Mouse (Mus musculus) midbrain, embryonic 15.5 days (tissue): ENCODE measurements at regions not wholly inside any gene's neighbourhood (a gene's known extent, or its start where the extent isn't known, plus 50 kb on each side); places are given as distances from the start of the nearest gene placed in this dataset.

Experiments
- ATAC-seq: fragments of 200-750 bp; cut with Nextera tagmentation; replicated peaks from 2 replicates; pipeline ENCODE4 v1.8.0; 2017; ENCODE audit warnings: moderate TSS enrichment
- H3K27ac ChIP-seq: fragments of 300-500 bp; sonication (generic); 2 replicates; pipeline ENCODE4 v1.5.1; 2015; ENCODE audit warnings: mild to moderate bottlenecking, inconsistent platforms
- H3K27me3 ChIP-seq: fragments of 300-500 bp; sonication (generic); replicated peaks from 2 replicates; pipeline ENCODE4 v1.6.1; 2015; ENCODE audit warnings: inconsistent platforms
- H3K36me3 ChIP-seq: fragments of 300-500 bp; sonication (generic); replicated peaks from 2 replicates; pipeline ENCODE4 v1.6.1; 2015; ENCODE audit warnings: inconsistent platforms
- H3K4me1 ChIP-seq: fragments of 300-500 bp; sonication (generic); 2 replicates; pipeline ENCODE4 v1.6.1; 2015; ENCODE audit warnings: inconsistent platforms
- H3K4me2 ChIP-seq: fragments of 300-500 bp; sonication (generic); 2 replicates; pipeline ENCODE4 v1.6.1; 2015; ENCODE audit warnings: inconsistent platforms, mild to moderate bottlenecking, moderate library complexity
- H3K4me3 ChIP-seq: fragments of 300-500 bp; sonication (generic); 2 replicates; pipeline ENCODE4 v1.5.1; 2015; ENCODE audit warnings: mild to moderate bottlenecking, inconsistent platforms
- H3K9ac ChIP-seq: fragments of 300-500 bp; sonication (generic); 2 replicates; pipeline ENCODE4 v1.6.1; 2015; ENCODE audit warnings: mild to moderate bottlenecking, inconsistent platforms
- H3K9me3 ChIP-seq: fragments of 300-500 bp; sonication (generic); 2 replicates; pipeline ENCODE4 v1.6.1; 2016; ENCODE audit warnings: inconsistent platforms
- WGBS: fragments of 180-500 bp; shearing (Covaris S2); methylation state at CpG from one replicate; pipeline ENCODE4 v1.1.7; 2015; ENCODE audit warnings: mixed read lengths; 5-methylcytosine and 5-hydroxymethylcytosine counted together

- Histone ChIP-seq H3K4me2 (no peak overlapping the region), H3K9me3 (no peaks in the 10 kb centered on the region), H3K27ac (no peak overlapping the region), H3K27me3 (no peaks in the 10 kb centered on the region), H3K4me1 (no peaks in the 10 kb centered on the region; the same call in 1 of the 2 replicates), H3K36me3 (no peaks in the 10 kb centered on the region), H3K4me3 (no peak overlapping the region), H3K9ac (no peak overlapping the region)
- no peak for ATAC-seq
- WGBS = 78% methylated on average over 7 of the region's 7 CpGs
Measured at GRCm38 (mm10) chr2:79186878-79187277, 68.3 kb upstream of the Itga4 start.

- Histone ChIP-seq H3K27me3 (no peaks in the 10 kb centered on the region), H3K36me3 (no peaks in the 10 kb centered on the region), H3K4me1 (no peaks in the 10 kb centered on the region; the same call in 1 of the 2 replicates), H3K9ac (no peak overlapping the region), H3K4me3 (no peak overlapping the region), H3K27ac (no peak overlapping the region), H3K4me2 (no peak overlapping the region), H3K9me3 (no peaks in the 10 kb centered on the region)
- ATAC-seq = no peak
- WGBS = 82% methylated on average over 6 of the region's 6 CpGs
Measured at GRCm38 (mm10) chr2:79188511-79189193, 66.6 kb upstream of the Itga4 start.

- no peaks in the 10 kb centered on the region for H3K9me3 ChIP-seq
- H3K4me3 ChIP-seq = no peak overlapping the region
- no peaks in the 10 kb centered on the region for H3K27me3 ChIP-seq
- H3K4me2 ChIP-seq = no peak overlapping the region
- WGBS = 77% methylated on average over 1 of the region's 1 CpGs
- H3K4me1 ChIP-seq = no peaks in the 10 kb centered on the region
- no peak for ATAC-seq
- H3K36me3 ChIP-seq = no peaks in the 10 kb centered on the region
- no peak overlapping the region for H3K9ac ChIP-seq
- no peak overlapping the region for H3K27ac ChIP-seq
Measured at GRCm38 (mm10) chr2:79193851-79194250, 61.4 kb upstream of the Itga4 start.

GRCm38 (mm10) chr2:79201677-79202076 lies 53.5 kb upstream of the Itga4 start:
- WGBS = 80% methylated on average over 6 of the region's 6 CpGs
- H3K4me2 ChIP-seq = no peak overlapping the region
- no peaks in the 10 kb centered on the region for H3K27me3 ChIP-seq
- no peak overlapping the region for H3K9ac ChIP-seq
- H3K27ac ChIP-seq = no peak overlapping the region
- no peaks in the 10 kb centered on the region for H3K9me3 ChIP-seq
- ATAC-seq = no peak
- H3K4me3 ChIP-seq = no peak overlapping the region
- H3K4me1 ChIP-seq = no peaks in the 10 kb centered on the region
- no peaks in the 10 kb centered on the region for H3K36me3 ChIP-seq
